Mouse (Mus musculus) embryonic facial prominence, embryonic 15.5 days (tissue): ENCODE data around the gene Wdr5. TPM values are rescaled to one million over a fixed set of nuclear protein-coding genes. Genes with fewer than 3 reads are reported as not detected.

ENCODE experiments used
- ATAC-seq: fragments of 200-750 bp; cut with Nextera tagmentation; 2 replicates; pipeline ENCODE4 v1.8.0; 2017; ENCODE audit warnings: low read depth, moderate TSS enrichment; ENCODE audit not compliant: insufficient number of reproducible peaks, low FRiP score, low TSS enrichment
- H3K27ac ChIP-seq: fragments of 300-500 bp; sonication (generic); replicated peaks from 2 replicates; pipeline ENCODE4 v1.5.1; 2015; ENCODE audit warnings: mild to moderate bottlenecking, inconsistent platforms
- H3K27me3 ChIP-seq: fragments of 300-500 bp; sonication (generic); 2 replicates; pipeline ENCODE4 v1.6.1; 2015; ENCODE audit warnings: inconsistent platforms
- H3K36me3 ChIP-seq: fragments of 300-500 bp; sonication (generic); 2 replicates; pipeline ENCODE4 v1.6.1; 2015; ENCODE audit warnings: mild to moderate bottlenecking, inconsistent platforms
- H3K4me1 ChIP-seq: fragments of 300-500 bp; sonication (generic); 2 replicates; pipeline ENCODE4 v1.6.1; 2015; ENCODE audit warnings: inconsistent platforms
- H3K4me2 ChIP-seq: fragments of 300-500 bp; sonication (generic); replicated peaks from 2 replicates; pipeline ENCODE4 v1.6.1; 2015; ENCODE audit warnings: mild to moderate bottlenecking, inconsistent platforms
- H3K4me3 ChIP-seq: fragments of 300-500 bp; sonication (generic); replicated peaks from 2 replicates; pipeline ENCODE4 v1.5.1; 2015; ENCODE audit warnings: mild to moderate bottlenecking, inconsistent platforms
- H3K9ac ChIP-seq: fragments of 300-500 bp; sonication (generic); 2 replicates; pipeline ENCODE4 v1.6.1; 2015; ENCODE audit warnings: inconsistent platforms
- H3K9me3 ChIP-seq: fragments of 300-500 bp; sonication (generic); replicated peaks from 2 replicates; pipeline ENCODE4 v1.6.1; 2016; ENCODE audit warnings: inconsistent platforms
- WGBS: fragments of 180-500 bp; shearing (Covaris S2); methylation state at CpG from one replicate; pipeline ENCODE4 v1.1.7; 2015; 5-methylcytosine and 5-hydroxymethylcytosine counted together
- polyA plus RNA-seq: library from polyadenylated mRNA; unstranded; fragments of >200 nt; fragmentation: Nextera tagmentation; extraction: Ambion mirVana; gene quantifications from 2 replicates; pipeline ENCODE4 v1.2.1, GENCODE M21; 2015

The Wdr5 gene
- polyA plus RNA-seq, 1 experiment from 2014 or later = 51.8 TPM

DNA sequence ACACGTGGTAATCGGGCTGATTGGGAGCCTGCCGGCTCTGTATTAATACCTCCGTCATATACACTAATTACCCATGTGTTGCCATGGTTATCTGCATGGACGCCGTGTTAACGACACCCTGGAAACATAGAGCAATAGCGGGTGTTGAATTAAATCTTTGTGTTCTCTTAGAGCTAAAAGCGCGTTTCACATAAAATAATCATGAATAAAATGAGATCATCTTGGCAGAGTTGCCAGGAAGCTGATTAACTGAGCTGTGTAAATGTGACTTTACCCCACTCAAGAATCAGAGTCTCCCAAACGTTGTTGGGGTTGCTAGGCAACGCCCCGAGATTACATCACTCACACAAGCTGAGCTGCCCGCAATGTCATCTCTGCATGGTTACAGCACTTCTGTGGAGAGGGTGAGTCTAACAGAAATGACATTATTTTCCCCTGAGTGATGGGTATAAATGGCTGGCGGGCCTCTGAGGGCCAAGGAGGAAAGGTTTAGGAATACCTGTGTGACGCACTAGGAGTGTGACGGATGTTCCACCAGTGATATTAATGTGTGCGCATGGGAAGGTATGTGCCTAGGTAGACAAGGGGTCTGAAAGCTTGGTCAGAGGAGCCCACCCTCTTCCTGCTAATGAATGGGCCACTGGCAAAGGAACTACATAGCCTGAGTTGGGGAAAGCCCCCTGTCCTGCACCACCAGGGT, 58.1 kb downstream of the Wdr5 start:
- peak; percentile 59; the same call in 1 of the 2 replicates for ATAC-seq
- 55% methylated on average over 18 of the region's 18 CpGs for WGBS
- H3K4me2 ChIP-seq = no peak overlapping the region

DNA sequence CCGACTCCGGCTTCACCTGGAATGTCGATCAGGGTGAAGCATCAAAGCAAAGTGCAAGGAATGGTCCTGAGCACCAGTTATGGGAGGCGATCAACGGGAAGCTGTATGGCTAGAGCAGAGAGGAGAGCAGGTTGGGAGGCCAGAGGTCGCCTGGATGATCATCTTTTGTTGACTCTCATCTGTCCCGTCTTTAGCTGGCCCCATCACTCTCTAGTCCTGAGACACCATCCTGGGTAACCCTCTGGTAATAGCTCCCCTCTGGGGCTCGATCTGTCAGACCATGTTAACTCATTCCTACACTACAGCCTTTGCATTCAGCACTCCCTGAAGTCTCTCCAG, 58.6 kb downstream of the Wdr5 start:
- Histone ChIP-seq H3K27me3 (no peaks in the 10 kb centered on the region), H3K4me3 (no peak overlapping the region), H3K9me3 (no peaks in the 10 kb centered on the region), H3K4me1 (peaks cover 25% of the 10 kb centered on the region), H3K9ac (no peak overlapping the region), H3K36me3 (no peaks in the 10 kb centered on the region), H3K27ac (no peak overlapping the region), H3K4me2 (no peak overlapping the region)
- ATAC-seq = no peak
- WGBS = 83% methylated on average over 8 of the region's 8 CpGs

More for the DNA sequence above, 58.1 kb downstream of the Wdr5 start:
- Histone ChIP-seq H3K4me1 (peaks cover 28% of the 10 kb centered on the region), H3K4me3 (no peak overlapping the region), H3K27me3 (no peaks in the 10 kb centered on the region), H3K27ac (peak overlapping the region; percentile 22; the same call in 1 of the 2 replicates), H3K36me3 (no peaks in the 10 kb centered on the region), H3K9me3 (no peaks in the 10 kb centered on the region), H3K9ac (no peak overlapping the region)

DNA sequence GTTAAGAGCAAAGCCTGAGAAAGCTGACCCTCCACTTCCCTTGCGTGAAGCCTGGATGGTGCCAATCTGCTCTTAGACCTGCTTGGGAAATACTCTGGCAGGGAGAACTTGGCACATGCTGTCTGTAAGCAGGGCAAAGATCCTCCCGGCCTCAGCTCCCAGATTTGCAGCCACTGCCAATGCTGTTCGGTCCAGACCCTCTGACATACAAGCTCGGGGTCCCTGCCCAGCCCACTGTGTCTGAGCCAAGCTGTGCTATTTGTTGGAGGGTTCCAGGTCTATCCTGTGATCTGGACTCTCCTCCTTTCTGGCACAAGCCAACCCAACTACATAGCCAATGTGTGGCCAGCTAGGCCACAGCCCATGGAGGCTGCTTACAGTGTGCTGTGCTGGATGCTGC, 61.5 kb downstream of the Wdr5 start:
- Histone ChIP-seq H3K4me3 (no peak overlapping the region), H3K4me2 (no peak overlapping the region), H3K27ac (no peak overlapping the region), H3K36me3 (no peaks in the 10 kb centered on the region), H3K27me3 (no peaks in the 10 kb centered on the region), H3K9ac (no peak overlapping the region), H3K4me1 (peaks cover 18% of the 10 kb centered on the region), H3K9me3 (no peaks in the 10 kb centered on the region)
- no peak for ATAC-seq
- WGBS = 76% methylated on average over 4 of the region's 4 CpGs

DNA sequence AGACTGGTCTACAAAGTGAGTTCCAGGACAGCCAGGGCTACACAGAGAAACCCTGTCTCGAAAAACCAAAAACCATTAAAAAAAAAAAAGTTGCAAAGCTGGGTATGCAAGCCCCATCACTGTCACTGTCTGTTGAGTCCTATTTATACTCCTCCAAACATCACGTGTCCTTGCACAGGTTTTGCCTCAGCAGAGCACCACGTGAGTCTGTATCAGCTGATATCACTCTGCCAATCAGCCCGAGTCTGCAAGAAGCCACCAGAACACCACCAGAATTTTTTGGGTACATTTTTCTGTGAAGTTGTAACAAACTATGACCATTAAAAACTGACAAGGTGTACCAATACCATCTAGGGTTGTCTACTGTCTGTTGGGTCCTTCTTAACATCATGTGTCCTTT, 63.6 kb downstream of the Wdr5 start:
- Histone ChIP-seq H3K9ac (no peak overlapping the region), H3K27ac (no peak overlapping the region), H3K4me3 (no peak overlapping the region), H3K36me3 (no peaks in the 10 kb centered on the region), H3K4me1 (peaks cover 1% of the 10 kb centered on the region), H3K9me3 (no peaks in the 10 kb centered on the region), H3K27me3 (no peaks in the 10 kb centered on the region), H3K4me2 (no peak overlapping the region)
- no peak for ATAC-seq
- 87% methylated on average over 4 of the region's 4 CpGs for WGBS

DNA sequence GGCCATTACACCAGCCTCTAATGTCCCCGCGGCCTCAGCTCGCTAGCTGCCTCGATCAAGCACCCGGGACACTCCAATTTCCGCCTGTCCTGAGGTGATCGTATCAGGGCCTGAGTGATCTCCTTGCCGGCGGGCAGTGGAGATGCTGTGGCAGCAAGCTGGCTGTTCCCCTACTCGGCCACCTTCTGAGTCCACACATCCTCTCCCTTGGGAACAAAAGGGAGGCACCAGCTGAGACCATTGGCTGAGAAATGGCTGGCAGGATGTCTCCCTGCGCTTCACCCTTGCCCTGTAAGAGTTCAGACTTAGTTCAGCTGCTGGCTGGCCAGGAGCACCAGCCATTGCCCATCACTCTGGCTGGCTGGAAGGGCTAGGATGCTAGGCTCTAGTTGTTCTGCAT, 67.2 kb downstream of the Wdr5 start:
- WGBS = 61% methylated on average over 11 of the region's 11 CpGs

DNA sequence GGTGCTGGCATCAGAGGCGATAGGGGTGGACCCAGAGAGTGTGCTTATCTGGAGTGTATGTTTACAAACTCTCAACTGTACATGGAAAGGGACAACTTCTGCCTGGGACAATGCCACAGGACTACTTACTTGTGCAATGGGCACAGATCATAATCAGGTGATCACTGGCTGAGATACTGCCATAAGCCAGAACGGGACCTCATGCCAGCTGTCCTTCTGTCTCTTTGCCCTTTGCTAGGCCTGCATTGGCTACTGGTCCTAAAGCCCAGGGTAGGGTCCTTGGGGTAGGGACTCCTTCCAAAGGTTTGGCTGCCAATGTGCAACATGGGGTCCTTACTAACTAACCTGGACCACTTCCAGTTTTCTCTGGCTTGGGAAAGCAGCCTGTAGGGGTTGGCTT, 68.1 kb downstream of the Wdr5 start:
- WGBS = 90% methylated on average over 2 of the region's 2 CpGs
- no peaks in the 10 kb centered on the region for H3K27me3 ChIP-seq
- no peak for ATAC-seq
- no peak overlapping the region for H3K4me3 ChIP-seq
- no peaks in the 10 kb centered on the region for H3K36me3 ChIP-seq
- no peak overlapping the region for H3K4me2 ChIP-seq
- H3K9ac ChIP-seq = no peak overlapping the region
- no peaks in the 10 kb centered on the region for H3K9me3 ChIP-seq
- 0 out of 2 replicates have a peak, but pooled peaks cover 4% of the 10 kb centered on the region for H3K4me1 ChIP-seq
- H3K27ac ChIP-seq = no peak overlapping the region

More for the DNA sequence above, 67.2 kb downstream of the Wdr5 start:
- no peak overlapping the region for H3K4me2 ChIP-seq
- no peak for ATAC-seq
- no peaks in the 10 kb centered on the region for H3K36me3 ChIP-seq
- no peak overlapping the region for H3K9ac ChIP-seq
- H3K27ac ChIP-seq = no peak overlapping the region
- H3K4me3 ChIP-seq = no peak overlapping the region
- H3K9me3 ChIP-seq = no peaks in the 10 kb centered on the region
- no peaks in the 10 kb centered on the region for H3K27me3 ChIP-seq
- H3K4me1 ChIP-seq = 0 out of 2 replicates have a peak, but pooled peaks cover 4% of the 10 kb centered on the region

DNA sequence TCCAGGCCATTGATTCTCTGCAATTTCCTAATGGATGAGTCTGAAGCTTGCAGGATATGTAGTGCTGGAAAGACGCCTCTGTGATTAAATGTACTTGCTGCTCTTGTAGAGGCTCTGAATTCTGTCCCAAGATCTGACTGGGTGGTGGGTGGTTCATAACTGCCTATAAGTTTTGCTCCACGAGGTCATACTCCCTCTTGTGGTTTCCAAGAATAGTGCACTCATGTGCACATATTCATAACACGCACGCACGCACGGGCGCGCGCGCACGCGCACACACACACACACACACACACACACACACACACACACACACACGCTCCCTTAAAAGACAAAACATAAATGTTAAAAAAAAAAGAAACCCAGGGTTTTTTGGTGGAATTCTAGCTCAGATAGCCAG, 69.6 kb downstream of the Wdr5 start:
- WGBS = 93% methylated on average over 13 of the region's 13 CpGs
- H3K4me2 ChIP-seq = no peak overlapping the region
- no peak overlapping the region for H3K9ac ChIP-seq
- H3K4me1 ChIP-seq = 0 out of 2 replicates have a peak, but pooled peaks cover 4% of the 10 kb centered on the region
- H3K27me3 ChIP-seq = no peaks in the 10 kb centered on the region
- H3K36me3 ChIP-seq = no peaks in the 10 kb centered on the region
- no peak for ATAC-seq
- H3K4me3 ChIP-seq = no peak overlapping the region
- H3K9me3 ChIP-seq = no peaks in the 10 kb centered on the region
- H3K27ac ChIP-seq = no peak overlapping the region

Other genes with a start within 250 kb of the Wdr5 start
- 5.8 and 6.7 TPM in 2 replicates for gene Vav2, start 88.1 kb upstream of the Wdr5 start, polyA plus RNA-seq
- gene Brd3os, start 72.8 kb upstream of the Wdr5 start, polyA plus RNA-seq = 16.4 and 17.0 TPM in 2 replicates
- 106 and 121 TPM in 2 replicates for gene Brd3, start 7.5 kb upstream of the Wdr5 start, polyA plus RNA-seq
- gene Rxra, start 161.3 kb downstream of the Wdr5 start, polyA plus RNA-seq = 18.7 and 22.4 TPM in 2 replicates